Mouse (Mus musculus): ENCODE results near the gene Ccnk.

Gene Ccnk

DNA sequence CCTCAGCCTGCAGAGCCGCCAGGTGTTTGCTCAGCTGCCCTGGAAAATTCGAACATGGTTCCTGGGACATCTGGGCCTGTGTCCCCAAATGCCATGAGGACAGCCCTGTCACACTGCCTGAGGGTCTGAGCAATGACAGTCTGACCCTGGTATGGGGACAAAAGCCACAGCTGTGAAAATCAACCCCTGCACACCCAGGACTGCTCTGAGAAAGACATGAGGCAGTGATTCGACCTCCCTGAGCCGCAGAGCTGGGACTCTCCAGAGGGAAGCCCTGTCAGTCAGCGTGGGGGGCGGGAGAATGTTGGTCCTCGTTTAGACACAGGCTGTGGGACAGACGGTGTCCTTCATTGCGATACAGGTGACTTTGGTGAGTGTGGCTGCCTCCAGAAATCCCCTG is 66.2 kb downstream of the Ccnk start:
- DNase-seq (ENCODE audit: low spot score) = no peak

DNA sequence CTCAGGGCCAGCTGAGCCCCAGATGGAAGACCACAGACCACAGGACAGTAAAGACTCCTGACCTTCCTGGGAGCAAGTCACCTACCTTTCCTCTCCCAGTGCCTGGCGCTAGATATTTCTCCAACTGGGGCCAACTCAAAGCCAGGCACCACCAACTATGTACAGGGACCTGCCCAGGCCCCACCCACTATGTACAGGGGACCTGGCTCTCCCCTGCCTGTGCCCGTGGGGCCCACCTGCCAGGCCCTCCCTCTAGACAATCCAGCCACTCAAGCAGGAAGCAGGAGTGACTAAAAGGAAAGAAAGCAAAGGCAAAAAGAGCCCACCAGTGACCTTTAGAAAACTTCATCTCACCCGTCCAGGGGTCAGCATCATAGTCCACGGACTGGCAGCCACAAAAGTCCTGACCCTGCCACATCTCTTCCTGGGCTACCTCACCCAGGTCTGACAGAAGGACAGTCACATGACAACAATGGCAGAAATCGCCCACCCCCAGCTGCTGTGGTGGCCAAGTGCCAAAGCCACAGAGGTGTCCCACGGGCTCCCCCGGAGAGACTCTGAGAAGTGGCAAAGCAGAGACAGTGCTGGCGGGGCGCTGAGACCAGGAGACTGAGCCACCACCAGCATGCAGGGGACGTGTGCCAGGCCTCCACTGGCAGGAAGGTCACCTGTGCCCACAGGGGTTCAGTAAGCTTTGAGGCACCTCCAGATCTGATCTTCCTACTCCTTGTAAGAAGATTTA is 67.6 kb downstream of the Ccnk start:
- no peak for DNase-seq (ENCODE audit: low spot score)

DNA sequence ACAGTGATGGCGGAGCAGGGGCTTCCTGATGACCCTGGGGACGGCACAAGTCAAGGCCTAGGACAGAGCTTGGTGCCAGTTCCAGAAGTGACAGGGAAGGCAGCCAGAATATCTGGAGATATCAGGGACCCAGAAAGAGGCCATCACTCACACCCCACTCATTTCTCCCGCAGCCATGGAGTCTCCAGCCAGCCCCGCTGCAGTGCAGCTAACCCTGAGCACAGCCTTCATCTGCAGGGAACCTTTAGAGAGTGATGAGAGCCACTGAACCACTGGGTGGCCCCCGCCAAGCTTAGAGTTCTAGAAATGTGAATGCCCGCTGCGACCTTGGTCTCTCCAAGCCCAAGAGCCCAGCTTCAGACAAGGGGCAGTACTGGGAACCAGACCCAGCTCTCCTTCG is 69.6 kb downstream of the Ccnk start:
- no peak for DNase-seq (ENCODE audit: low spot score)

DNA sequence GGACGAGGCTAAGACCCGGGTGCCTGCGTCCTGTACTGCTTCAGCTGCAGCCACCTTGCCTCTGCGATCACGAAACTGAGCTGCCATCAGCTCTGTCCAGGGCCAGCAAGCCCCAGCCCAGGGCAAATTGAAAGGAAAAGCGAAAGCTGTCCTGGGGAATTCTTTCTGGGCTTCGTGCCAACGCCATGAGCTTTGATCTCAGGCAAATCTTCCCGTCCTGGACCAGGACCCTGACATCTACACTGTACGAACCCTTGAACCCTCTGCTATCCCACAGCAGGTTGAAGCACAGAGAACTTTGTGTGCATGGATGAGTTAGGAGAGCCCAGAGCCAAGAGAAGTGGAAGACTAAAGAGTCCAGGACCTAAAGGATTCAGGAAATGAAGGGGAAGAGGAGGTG is 70.1 kb downstream of the Ccnk start:
- DNase-seq (ENCODE audit: low spot score) = no peak

DNA sequence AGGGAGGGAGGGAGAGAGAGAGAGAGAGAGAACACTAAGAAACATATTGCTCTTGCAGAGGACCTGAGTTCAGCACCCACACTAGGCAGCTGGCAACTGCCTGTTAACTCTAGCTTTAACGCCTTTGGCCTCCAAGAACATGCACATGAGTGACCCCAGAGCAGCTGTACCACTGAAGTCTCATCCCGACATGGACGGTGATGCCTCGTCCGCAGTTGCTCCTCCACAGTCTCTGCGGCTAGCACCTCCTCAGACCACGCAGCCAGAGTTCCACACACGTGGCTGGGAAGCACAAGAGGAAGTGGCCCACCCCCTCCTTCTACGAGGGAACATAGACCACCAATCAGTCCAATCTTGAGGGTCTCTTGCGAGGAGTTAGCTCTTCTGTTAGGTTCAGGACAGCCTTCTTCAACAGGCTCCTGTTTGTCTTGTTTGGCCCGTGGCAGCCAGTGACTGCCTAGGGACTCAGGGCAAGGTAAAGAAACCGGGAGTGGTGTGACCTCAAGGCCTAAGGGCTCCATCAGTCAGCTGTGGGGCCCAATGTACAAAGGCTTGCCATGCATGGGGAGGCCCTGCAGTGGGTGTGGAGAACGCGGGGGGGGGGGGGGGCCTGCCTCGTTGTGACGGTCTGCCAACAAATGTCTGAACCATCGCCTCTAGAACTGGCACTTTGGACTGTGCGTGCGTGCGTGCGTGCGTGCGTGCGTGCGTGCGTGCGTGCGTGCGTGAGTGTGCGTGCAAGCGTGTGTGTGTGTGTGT is 71.8 kb downstream of the Ccnk start:
- DNase-seq (ENCODE audit: low spot score) = no peak

DNA sequence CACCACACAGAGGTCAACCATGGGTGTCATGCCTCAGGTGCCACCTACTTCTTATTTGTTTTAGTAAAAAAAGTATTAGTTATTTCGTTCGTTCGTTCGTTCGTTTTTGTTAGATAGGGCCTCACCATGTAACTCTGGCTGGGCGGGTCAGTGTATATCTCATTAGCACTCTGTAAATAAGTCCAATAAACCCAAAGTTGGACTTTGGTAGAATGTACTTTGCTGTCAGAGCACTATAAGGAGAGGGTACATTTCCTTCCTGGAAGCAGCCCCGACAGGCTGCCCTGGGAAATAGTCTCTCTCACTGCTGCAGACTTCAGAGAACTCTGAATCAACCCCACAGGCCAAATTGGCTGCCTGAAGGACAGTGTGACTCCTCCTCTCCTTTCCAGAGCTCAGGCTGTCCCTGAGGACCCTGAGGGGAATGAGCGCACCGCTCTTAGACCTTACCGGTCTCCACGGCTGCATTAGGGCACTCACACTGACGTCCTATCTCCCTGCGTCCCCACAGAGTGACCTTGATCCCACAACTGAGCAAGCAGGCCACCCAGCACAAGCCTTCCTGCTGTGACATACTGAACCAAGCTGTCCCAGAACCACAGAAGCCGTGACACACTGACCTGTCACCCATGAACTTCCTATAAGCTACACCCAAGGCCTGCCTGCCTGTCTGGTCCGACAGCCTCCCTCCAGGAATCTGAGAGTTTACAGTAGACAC is 72.6 kb downstream of the Ccnk start:
- DNase-seq (ENCODE audit: low spot score) = no peak

Data from c-Kit-positive CD71-positive TER-119-positive erythroid progenitor cells, embryonic 14.5 days (primary cell).